Mouse (Mus musculus): ENCODE results near the gene Parp14. TPM values are rescaled to one million over a fixed set of nuclear protein-coding genes. Genes with fewer than 3 reads are reported as not detected.

The Parp14 gene
- total and polyA plus RNA-seq, 3 experiments: 3.9 to 6.4 (median 6.0) TPM

DNA sequence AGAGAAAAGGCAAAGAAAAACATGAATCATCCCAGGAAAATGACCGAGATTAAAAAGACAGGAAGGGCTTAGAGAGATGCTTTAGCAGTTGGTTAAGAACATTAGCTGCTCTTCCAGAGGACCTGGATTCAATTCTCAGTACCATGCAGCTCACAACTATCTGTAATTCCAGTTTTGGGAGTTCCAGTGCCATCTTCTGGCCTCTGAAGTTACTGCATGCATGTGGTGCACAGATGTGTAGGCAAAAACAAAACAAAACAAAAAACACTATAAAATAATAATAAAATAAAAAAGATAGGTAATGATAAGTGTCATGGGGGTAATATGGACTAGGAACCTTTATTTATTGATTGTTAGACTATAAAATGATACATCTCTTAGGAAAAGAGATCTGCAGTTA lies 42.2 kb upstream of the Parp14 start:
- Histone ChIP-seq H3K79me2 (replicated peaks; ENCODE audit: control insufficient read depth, extremely low read depth, insufficient read depth, poor library complexity, severe bottlenecking) (no peaks in the 10 kb centered on the region), H3K9me3 (replicated peaks; ENCODE audit: low read length) (peaks cover 15% of the 10 kb centered on the region), H3K4me2 (ENCODE audit: insufficient read depth, low read depth, poor library complexity, severe bottlenecking) (no peak overlapping the region), H3K27ac (ENCODE audit: insufficient read depth, low read depth) (no peak overlapping the region), H3K27me3 (replicated peaks) (no peaks in the 10 kb centered on the region), H3K4me1 (ENCODE audit: control insufficient read depth in 1 of 2, insufficient read depth in 2 of 2) (peaks cover 3 to 5% of the 10 kb centered on the region in 2 experiments; a peak in 3 of 4 replicates), H3K9ac (ENCODE audit: insufficient read depth, low read depth) (no peak overlapping the region), H3K36me3 (replicated peaks in 1 of 2; ENCODE audit: control insufficient read depth in 1 of 2, insufficient read depth in 1 of 2, low read length in 1 of 2) (no peaks in the 10 kb centered on the region), H3K4me3 (replicated peaks in 1 of 3; ENCODE audit: low read depth in 2 of 3, low read length in 2 of 3, poor library complexity in 1 of 3) (no peak overlapping the region)
- in situ Hi-C loops (cut with MboI; ENCODE audit: low pct_ligation_motif_present, low pct_unique_long_range_greater_than_20kb, low sequenced_read_pairs) (no loop called here), dilution Hi-C loops (cut with MboI; ENCODE audit: extremely low pct_ligation_motif_present, extremely low pct_unique_long_range_greater_than_20kb, low sequenced_read_pairs) (no loop called here)
- peak; percentile 56 for DNase-seq (ENCODE audit: extremely low read depth)
- peak; percentile 49 to 87 for TF ChIP-seq CTCF (conservative IDR thresholded peaks at IDR 0.05 in 1 of 2, IDR thresholded peaks at IDR 0.05 in 1 of 2; ENCODE audit: low read depth in 2 of 2, low read length in 2 of 2)
- 0 out of 2 replicates have a peak, but pooled peaks have one; percentile 52 for TF ChIP-seq MYC (IDR thresholded peaks at IDR 0.05; ENCODE audit: low read depth, low read length)
- no peak for TF ChIP-seq POLR2AphosphoS2 (IDR thresholded peaks at IDR 0.05; ENCODE audit: low read depth, low read length)
- TF ChIP-seq SMC3 (IDR thresholded peaks at IDR 0.05; ENCODE audit: low read depth, low read length): peak; percentile 81
- TF ChIP-seq MXI1 (IDR thresholded peaks at IDR 0.05; ENCODE audit: low read depth, low read length): no peak
- TF ChIP-seq BHLHE40 (IDR thresholded peaks at IDR 0.05; ENCODE audit: low read depth, low read length): no peak
- TF ChIP-seq RAD21 (IDR thresholded peaks at IDR 0.05; ENCODE audit: low read depth, low read length): peak; percentile 76

DNA sequence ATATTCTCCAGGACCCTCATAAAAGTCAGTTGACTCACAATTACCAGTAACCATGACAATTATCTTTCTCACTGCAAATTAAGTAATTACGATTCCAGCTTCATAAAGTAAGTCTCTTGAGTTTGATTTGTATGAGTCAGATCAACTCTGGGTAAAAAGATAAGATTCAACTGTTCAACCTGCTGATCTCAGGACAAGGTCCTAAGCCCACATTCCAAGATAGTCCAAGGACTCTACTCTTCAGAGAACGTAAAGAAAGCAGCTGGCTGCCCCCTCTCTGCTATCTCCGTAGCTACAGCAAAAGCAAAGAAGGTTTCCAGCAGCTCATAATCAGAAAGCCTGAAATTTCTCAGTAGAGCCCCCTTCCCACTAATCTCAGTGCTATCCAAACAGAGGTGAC lies 40.1 kb upstream of the Parp14 start:
- no peaks in the 10 kb centered on the region for H3K36me3 ChIP-seq (replicated peaks in 1 of 2; ENCODE audit: control insufficient read depth in 1 of 2, insufficient read depth in 1 of 2, low read length in 1 of 2)
- H3K4me2 ChIP-seq (ENCODE audit: insufficient read depth, low read depth, poor library complexity, severe bottlenecking): no peak overlapping the region
- DNase-seq (ENCODE audit: extremely low read depth): no peak
- H3K9me3 ChIP-seq (replicated peaks; ENCODE audit: low read length): peaks cover 15% of the 10 kb centered on the region
- H3K4me1 ChIP-seq (ENCODE audit: control insufficient read depth in 1 of 2, insufficient read depth in 2 of 2): peaks cover 0 to 10% of the 10 kb centered on the region in 2 experiments; a peak in 2 of 4 replicates
- H3K9ac ChIP-seq (ENCODE audit: insufficient read depth, low read depth): no peak overlapping the region
- dilution Hi-C loops (cut with MboI; ENCODE audit: extremely low pct_ligation_motif_present, extremely low pct_unique_long_range_greater_than_20kb, low sequenced_read_pairs): no loop called here
- no peak overlapping the region for H3K27ac ChIP-seq (ENCODE audit: insufficient read depth, low read depth)
- H3K79me2 ChIP-seq (replicated peaks; ENCODE audit: control insufficient read depth, extremely low read depth, insufficient read depth, poor library complexity, severe bottlenecking): no peaks in the 10 kb centered on the region
- H3K4me3 ChIP-seq (replicated peaks in 1 of 3; ENCODE audit: low read depth in 2 of 3, low read length in 2 of 3, poor library complexity in 1 of 3): no peak overlapping the region
- TF ChIP-seq TBP (conservative IDR thresholded peaks at IDR 0.05; ENCODE audit: low read depth, low read length) (no peak), JUN (IDR thresholded peaks at IDR 0.05; ENCODE audit: insufficient read depth, low read depth, low read length) (no peak), PAX5 (IDR thresholded peaks at IDR 0.05; ENCODE audit: low read length) (no peak), ZC3H11A (IDR thresholded peaks at IDR 0.05; ENCODE audit: low read depth, low read length) (no peak), MYC (IDR thresholded peaks at IDR 0.05; ENCODE audit: low read depth, low read length) (no peak), SIN3A (IDR thresholded peaks at IDR 0.05; ENCODE audit: low read length) (no peak), TCF12 (IDR thresholded peaks at IDR 0.05; ENCODE audit: low read depth, low read length) (no peak), JUND (conservative IDR thresholded peaks at IDR 0.05; ENCODE audit: low read depth, low read length) (no peak), EP300 (IDR thresholded peaks at IDR 0.05; ENCODE audit: low read length) (no peak), BHLHE40 (IDR thresholded peaks at IDR 0.05; ENCODE audit: low read depth, low read length) (no peak), USF1 (IDR thresholded peaks at IDR 0.05; ENCODE audit: low read depth, low read length) (no peak), MXI1 (IDR thresholded peaks at IDR 0.05; ENCODE audit: low read depth, low read length) (no peak), MEF2A (IDR thresholded peaks at IDR 0.05; ENCODE audit: borderline replicate concordance, low read depth, low read length) (no peak), USF2 (conservative IDR thresholded peaks at IDR 0.05; ENCODE audit: low read depth, low read length) (no peak), IRF4 (IDR thresholded peaks at IDR 0.05; ENCODE audit: low read depth, low read length) (no peak), MAFK (IDR thresholded peaks at IDR 0.05; ENCODE audit: insufficient replicate concordance, low read length) (no peak), KAT2A (IDR thresholded peaks at IDR 0.05; ENCODE audit: insufficient replicate concordance, low read length) (no peak), CHD2 (IDR thresholded peaks at IDR 0.05; ENCODE audit: low read length) (no peak)
- in situ Hi-C loops (cut with MboI; ENCODE audit: low pct_ligation_motif_present, low pct_unique_long_range_greater_than_20kb, low sequenced_read_pairs): no loop called here
- H3K27me3 ChIP-seq (replicated peaks): no peaks in the 10 kb centered on the region
